ENCODE assay signal across 8 mouse cellular contexts in the genomic region with DNA sequence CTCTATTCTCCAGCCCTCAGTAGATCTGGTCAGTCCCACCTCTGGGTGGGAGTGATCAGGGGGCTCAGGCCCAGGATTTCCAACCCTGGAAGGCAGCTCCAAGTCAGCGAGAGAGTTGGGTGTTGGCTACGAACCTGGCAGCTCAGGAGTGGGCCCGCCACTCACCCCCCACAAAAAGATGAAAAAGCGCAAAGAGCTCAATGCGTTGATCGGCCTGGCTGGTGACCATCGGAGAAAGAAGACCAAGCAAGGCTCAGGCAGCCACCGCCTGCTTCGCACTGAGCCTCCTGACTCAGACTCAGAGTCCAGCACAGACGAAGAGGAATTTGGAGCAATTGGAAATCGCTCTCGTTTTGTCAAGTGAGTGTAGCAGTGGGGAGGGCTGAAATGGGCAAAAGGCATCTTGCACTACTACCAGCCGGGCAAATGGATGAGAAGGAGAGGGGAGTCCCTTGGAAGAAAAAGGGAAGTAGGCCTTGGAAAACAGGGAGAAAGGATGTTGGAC. TPM values are rescaled to one million over a fixed set of nuclear protein-coding genes. Genes with fewer than 3 reads are reported as not detected.
DNase-seq lines count a peak whose midpoint lies in the region; ATAC-seq and TF ChIP-seq lines count a peak whose summit lies in the region.

No protein-coding gene starts in this region.

- no peak overlapping the region for H3K27ac ChIP-seq in lung, embryonic 16.5 days (ENCODE audit: low read length)
- H3K27ac ChIP-seq in bone marrow macrophage, adult 2 months (ENCODE audit: insufficient read depth, low read depth, low read length) = peak overlapping the region; percentile 15; the same call in 1 of the 2 replicates
- H3K27ac ChIP-seq in hindbrain, embryonic 10.5 days = peak overlapping the region; percentile 93
- peak overlapping the region; percentile 92 for H3K27ac ChIP-seq in liver, postnatal 0 days (ENCODE audit: low read depth)

- peak overlapping the region; percentile 83 for H3K4me3 ChIP-seq in lung, embryonic 16.5 days (ENCODE audit: low read length)
- peak overlapping the region; percentile 72 for H3K4me3 ChIP-seq in bone marrow macrophage, adult 2 months (ENCODE audit: insufficient read depth, low read length)
- peak overlapping the region; percentile 85 for H3K4me3 ChIP-seq in hindbrain, embryonic 10.5 days
- peak overlapping the region; percentile 97 for H3K4me3 ChIP-seq in liver, postnatal 0 days (ENCODE audit: low read depth, low read length)

- no peak for DNase-seq in lung, postnatal 14 days
- no peak for DNase-seq in hindbrain, embryonic 10.5 days (ENCODE audit: low spot score)
- no peak for DNase-seq in liver, postnatal 0 days
- DNase-seq in retina, embryonic 14.5 days (ENCODE audit: low spot score) = no peak

- no peak for TF ChIP-seq POLR2A in bone marrow macrophage, adult 2 months (IDR thresholded peaks at IDR 0.05; ENCODE audit: borderline replicate concordance, low read depth, low read length)

- H3K27me3 ChIP-seq in lung, embryonic 16.5 days (ENCODE audit: control insufficient read depth, insufficient read depth, low read depth, low read length) = no peaks in the 10 kb centered on the region
- no peaks in the 10 kb centered on the region for H3K27me3 ChIP-seq in hindbrain, embryonic 10.5 days (ENCODE audit: insufficient read depth, poor library complexity, severe bottlenecking)
- H3K27me3 ChIP-seq in liver, postnatal 0 days (ENCODE audit: insufficient read depth, low read length) = no peaks in the 10 kb centered on the region

- peak overlapping the region; percentile 84 for H3K4me2 ChIP-seq in lung, embryonic 16.5 days (ENCODE audit: low read depth, low read length)
- peak overlapping the region; percentile 89 for H3K4me2 ChIP-seq in liver, postnatal 0 days (ENCODE audit: low read depth, low read length)

- ATAC-seq in lung, embryonic 16.5 days (ENCODE audit: low read depth) = no peak
- ATAC-seq in liver, postnatal 0 days = no peak
- ATAC-seq in frontal cortex, adult (ENCODE audit: low TSS enrichment) = no peak
- ATAC-seq in inflammation-experienced regulatory T-cells, adult 6 months = no peak

- peaks cover 14% of the 10 kb centered on the region for H3K36me3 ChIP-seq in lung, embryonic 16.5 days (ENCODE audit: control insufficient read depth, insufficient read depth, low read length)
- peaks cover 35% of the 10 kb centered on the region for H3K36me3 ChIP-seq in hindbrain, embryonic 10.5 days
- H3K36me3 ChIP-seq in liver, postnatal 0 days (replicated peaks; ENCODE audit: insufficient read depth, low read length) = peaks cover 5% of the 10 kb centered on the region; the same call in 1 of the 2 replicates

- TF ChIP-seq EP300 in liver, postnatal 0 days (IDR thresholded peaks at IDR 0.05; ENCODE audit: low read depth) = no peak

- 38% methylated on average over 13 of the region's 13 CpGs for WGBS in lung, embryonic 16.5 days
- 47% methylated on average over 13 of the region's 13 CpGs for WGBS in hindbrain, embryonic 10.5 days
- WGBS in liver, postnatal 0 days (ENCODE audit: insufficient replicate concordance) = 27% methylated on average over 13 of the region's 13 CpGs

- peak overlapping the region; percentile 91 for H3K9ac ChIP-seq in lung, embryonic 16.5 days (ENCODE audit: low read length)
- peak overlapping the region; percentile 95 for H3K9ac ChIP-seq in liver, postnatal 0 days (replicated peaks)

- peaks cover 17% of the 10 kb centered on the region for H3K4me1 ChIP-seq in lung, embryonic 16.5 days (replicated peaks; ENCODE audit: control insufficient read depth, insufficient read depth, low read length)
- H3K4me1 ChIP-seq in bone marrow macrophage, adult 2 months (ENCODE audit: control insufficient read depth, insufficient read depth, low read length) = peaks cover 22% of the 10 kb centered on the region
- peaks cover 20% of the 10 kb centered on the region for H3K4me1 ChIP-seq in hindbrain, embryonic 10.5 days (replicated peaks)
- H3K4me1 ChIP-seq in liver, postnatal 0 days (ENCODE audit: insufficient read depth) = peaks cover 18% of the 10 kb centered on the region

- TF ChIP-seq CTCF in bone marrow macrophage, adult 2 months (IDR thresholded peaks at IDR 0.05; ENCODE audit: low read depth, low read length) = no peak
- no peak for TF ChIP-seq CTCF in liver, postnatal 0 days (IDR thresholded peaks at IDR 0.05; ENCODE audit: low read depth)

- H3K9me3 ChIP-seq in lung, embryonic 16.5 days (ENCODE audit: control insufficient read depth, low read length) = no peaks in the 10 kb centered on the region
- no peaks in the 10 kb centered on the region for H3K9me3 ChIP-seq in hindbrain, embryonic 10.5 days
- no peaks in the 10 kb centered on the region for H3K9me3 ChIP-seq in liver, postnatal 0 days (ENCODE audit: low read length)

RNA-seq across cellular contexts. Expression of gene Efcab14, which starts 1.0 kb away (rescaled TPM):
- 32.4 and 36.9 TPM in 2 replicates for polyA plus RNA-seq in lung, embryonic 16.5 days (2015; fragmentation: Nextera tagmentation; extraction: Ambion mirVana)
- polyA plus RNA-seq in bone marrow macrophage, adult 2 months (2012; ENCODE audit: insufficient read depth, insufficient read length, missing spikeins) = 30.9 and 42.8 TPM in 2 replicates
- polyA plus RNA-seq in hindbrain, embryonic 10.5 days (2016; fragmentation: Nextera tagmentation; extraction: Ambion mirVana) = 31.0 and 33.7 TPM in 2 replicates
- 8.3 and 8.4 TPM in 2 replicates for polyA plus RNA-seq in liver, postnatal 0 days (2015; fragmentation: Nextera tagmentation; extraction: Ambion mirVana)
- 10 to 100 TPM; 41.0 to 50.5 (median 41.1) TPM for polyA plus RNA-seq in inflammation-experienced regulatory T-cells, adult 6 months (2017; shearing (Covaris generic))

RNA-seq across cellular contexts. Expression of gene Tex38, which starts 42.3 kb away (rescaled TPM):
- 0.19 TPM in 1 of 2 replicates, not detected in the other for polyA plus RNA-seq in lung, embryonic 16.5 days (2015; fragmentation: Nextera tagmentation; extraction: Ambion mirVana)
- not detected in 2 replicates for polyA plus RNA-seq in bone marrow macrophage, adult 2 months (2012; ENCODE audit: insufficient read depth, insufficient read length, missing spikeins)
- 0.20 TPM in 1 of 2 replicates, not detected in the other for polyA plus RNA-seq in hindbrain, embryonic 10.5 days (2016; fragmentation: Nextera tagmentation; extraction: Ambion mirVana)
- polyA plus RNA-seq in liver, postnatal 0 days (2015; fragmentation: Nextera tagmentation; extraction: Ambion mirVana) = 0.14 and 0.22 TPM in 2 replicates
- 1 to 10 TPM in 1 of 3 experiments, not detected in 2; 1.0 TPM for polyA plus RNA-seq in inflammation-experienced regulatory T-cells, adult 6 months (2017; shearing (Covaris generic))

RNA-seq across cellular contexts. Expression of gene Atpaf1, which starts 46.1 kb away (rescaled TPM):
- polyA plus RNA-seq in lung, embryonic 16.5 days (2015; fragmentation: Nextera tagmentation; extraction: Ambion mirVana) = 38.6 and 45.1 TPM in 2 replicates
- polyA plus RNA-seq in bone marrow macrophage, adult 2 months (2012; ENCODE audit: insufficient read depth, insufficient read length, missing spikeins) = 15.4 and 17.3 TPM in 2 replicates
- 38.3 and 49.9 TPM in 2 replicates for polyA plus RNA-seq in hindbrain, embryonic 10.5 days (2016; fragmentation: Nextera tagmentation; extraction: Ambion mirVana)
- 14.5 and 15.2 TPM in 2 replicates for polyA plus RNA-seq in liver, postnatal 0 days (2015; fragmentation: Nextera tagmentation; extraction: Ambion mirVana)
- polyA plus RNA-seq in inflammation-experienced regulatory T-cells, adult 6 months (2017; shearing (Covaris generic)) = 10 to 100 TPM; 17.7 to 20.9 (median 19.0) TPM
